Mouse (Mus musculus): Measurements from ENCODE around the gene Gm1604a. TPM values are rescaled to one million over a fixed set of nuclear protein-coding genes. Genes with fewer than 3 reads are reported as not detected.
"Not testable (repeated sequence)": the region's sequence is repeated elsewhere in the genome, so short reads cannot be mapped to it uniquely, and the experiment has no call there.

Gene Gm1604a
- polyA plus RNA-seq, 1 experiment from 2014 or later = not detected

DNA sequence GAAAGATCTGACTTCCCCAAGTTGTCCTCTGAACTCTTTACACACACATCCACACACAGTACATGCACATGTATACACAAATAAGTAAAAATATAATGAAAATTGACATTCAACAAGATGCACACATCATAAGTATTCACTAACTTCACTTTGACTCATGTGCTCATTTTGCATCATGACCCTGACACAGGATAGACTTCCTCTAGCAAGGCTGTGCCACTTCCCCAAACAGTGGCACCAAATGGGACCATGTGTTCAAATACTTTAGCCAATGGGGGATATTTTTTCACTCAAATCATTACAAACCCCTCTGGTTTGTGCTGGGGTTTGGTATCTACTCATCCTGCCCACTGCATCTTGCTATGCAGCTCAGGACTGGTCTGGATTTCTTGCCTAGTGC, 16.5 kb upstream of the Gm1604a start:
- H3K36me3 ChIP-seq; H3K4me1 ChIP-seq (replicated peaks); H3K9me3 ChIP-seq (replicated peaks); H3K27ac ChIP-seq (ENCODE audit: poor library complexity, severe bottlenecking); ATAC-seq (ENCODE audit: insufficient number of reproducible peaks, low FRiP score); H3K9ac ChIP-seq; H3K27me3 ChIP-seq (replicated peaks); H3K4me3 ChIP-seq; H3K4me2 ChIP-seq: not testable (repeated sequence)

- ATAC-seq (ENCODE audit: insufficient number of reproducible peaks, low FRiP score); H3K4me3 ChIP-seq; H3K27ac ChIP-seq (ENCODE audit: poor library complexity, severe bottlenecking); H3K27me3 ChIP-seq (replicated peaks); H3K4me2 ChIP-seq; H3K36me3 ChIP-seq; H3K9me3 ChIP-seq (replicated peaks); H3K9ac ChIP-seq; H3K4me1 ChIP-seq (replicated peaks): not testable (repeated sequence)
- WGBS = no CpG with 5 or more reads among the region's 7 CpGs
Measured at GRCm38 (mm10) chr17:7009440-7009839, 15.9 kb upstream of the Gm1604a start.

- not testable (repeated sequence) for H3K4me3 ChIP-seq; H3K4me2 ChIP-seq; H3K4me1 ChIP-seq (replicated peaks); ATAC-seq (ENCODE audit: insufficient number of reproducible peaks, low FRiP score); H3K36me3 ChIP-seq; H3K27me3 ChIP-seq (replicated peaks); H3K9me3 ChIP-seq (replicated peaks); H3K27ac ChIP-seq (ENCODE audit: poor library complexity, severe bottlenecking); H3K9ac ChIP-seq
- 79% methylated on average over 7 of the region's 9 CpGs for WGBS
Measured at GRCm38 (mm10) chr17:7009901-7010300, 15.5 kb upstream of the Gm1604a start.

- H3K4me3 ChIP-seq; ATAC-seq (ENCODE audit: insufficient number of reproducible peaks, low FRiP score): not testable (repeated sequence)
- WGBS = no CpG with 5 or more reads among the region's 1 CpGs
Measured at GRCm38 (mm10) chr17:7014190-7014589, 11.2 kb upstream of the Gm1604a start.

DNA sequence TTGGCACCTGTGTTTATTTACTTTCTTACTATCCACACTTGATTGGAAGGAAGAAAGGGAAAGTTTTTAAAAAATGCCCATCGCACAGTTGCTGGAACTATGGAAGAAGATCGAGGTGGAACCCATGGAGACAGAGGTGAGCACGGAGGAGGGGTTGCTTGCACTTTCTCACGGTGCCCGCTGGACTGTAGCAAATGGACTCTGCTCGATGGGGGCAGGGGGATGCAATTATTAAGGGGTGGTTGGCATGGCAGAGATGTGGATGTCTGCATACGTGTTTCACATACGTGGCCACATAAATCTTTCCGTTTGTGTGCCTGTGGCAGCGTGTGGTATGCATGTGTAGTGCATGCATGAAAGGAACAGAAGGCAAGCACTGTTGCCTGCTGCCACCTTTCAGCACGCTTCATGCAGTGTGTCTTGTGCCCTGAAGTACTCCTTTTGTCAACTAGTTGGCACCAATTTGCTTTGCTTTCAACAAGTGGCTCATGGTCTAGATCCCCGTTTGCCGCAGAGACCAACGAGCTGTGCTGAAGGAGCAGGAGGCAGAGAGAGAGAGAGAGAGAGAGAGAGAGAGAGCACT, 487 bp downstream of the Gm1604a start:
- H3K27me3 ChIP-seq (replicated peaks); H3K9ac ChIP-seq; H3K9me3 ChIP-seq (replicated peaks); H3K27ac ChIP-seq (ENCODE audit: poor library complexity, severe bottlenecking); ATAC-seq (ENCODE audit: insufficient number of reproducible peaks, low FRiP score); H3K36me3 ChIP-seq; H3K4me1 ChIP-seq (replicated peaks); H3K4me3 ChIP-seq; H3K4me2 ChIP-seq: not testable (repeated sequence)
- 42% methylated on average over 3 of the region's 14 CpGs for WGBS

More at GRCm38 (mm10) chr17:7014190-7014589, 11.2 kb upstream of the Gm1604a start:
- not testable (repeated sequence) for H3K4me1 ChIP-seq (replicated peaks); H3K27me3 ChIP-seq (replicated peaks); H3K36me3 ChIP-seq; H3K9me3 ChIP-seq (replicated peaks); H3K27ac ChIP-seq (ENCODE audit: poor library complexity, severe bottlenecking); H3K4me2 ChIP-seq; H3K9ac ChIP-seq

DNA sequence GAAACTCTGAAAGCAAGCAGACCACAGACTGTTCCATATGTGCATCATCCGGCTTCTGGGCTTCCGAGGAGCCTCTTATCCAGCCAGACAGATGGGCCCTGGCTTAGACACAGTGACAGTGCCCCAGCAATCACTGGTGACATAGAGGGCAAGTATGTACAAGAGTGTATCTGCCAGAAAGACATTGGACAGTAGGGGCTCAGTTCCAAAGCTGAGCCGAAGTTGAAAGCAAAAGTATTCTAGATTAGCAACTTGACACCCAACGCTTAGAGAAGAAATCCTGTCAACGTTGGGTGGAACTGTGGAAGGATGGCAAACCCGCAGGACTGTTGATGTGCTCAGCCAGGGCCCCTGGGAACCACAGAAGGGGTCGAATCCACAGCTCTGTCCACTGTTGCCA, 4.8 kb downstream of the Gm1604a start:
- not testable (repeated sequence) for H3K4me1 ChIP-seq (replicated peaks); H3K9me3 ChIP-seq (replicated peaks); H3K27me3 ChIP-seq (replicated peaks); H3K9ac ChIP-seq; H3K27ac ChIP-seq (ENCODE audit: poor library complexity, severe bottlenecking); H3K4me3 ChIP-seq; ATAC-seq (ENCODE audit: insufficient number of reproducible peaks, low FRiP score); H3K4me2 ChIP-seq; H3K36me3 ChIP-seq
- 46% methylated on average over 5 of the region's 7 CpGs for WGBS

DNA sequence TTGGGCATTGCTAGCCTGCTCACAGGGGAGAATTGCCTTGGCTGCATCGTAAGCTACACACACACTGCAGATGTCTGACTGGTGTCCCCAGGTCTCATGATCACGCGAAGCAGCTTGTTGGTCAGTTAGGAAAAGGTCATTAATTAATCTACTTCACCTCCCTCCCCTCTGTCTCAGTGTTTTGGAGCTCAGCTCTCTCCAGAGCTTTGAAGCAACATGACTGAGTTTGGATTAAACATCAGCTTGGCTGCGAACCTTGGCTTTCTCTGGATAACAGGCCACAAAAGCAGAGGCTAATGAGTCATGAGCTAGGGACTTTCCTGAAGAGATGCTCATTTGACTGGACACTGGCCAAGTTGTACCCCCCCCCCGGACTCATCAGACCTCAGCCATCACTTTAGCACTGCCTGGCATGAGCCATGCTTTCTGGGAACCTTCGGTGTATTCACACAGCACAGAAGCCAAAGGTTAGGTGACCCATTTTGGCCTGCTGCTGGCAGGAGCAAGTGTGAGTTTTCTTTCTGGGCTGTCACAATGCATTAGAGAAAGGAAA, 5.3 kb downstream of the Gm1604a start:
- not testable (repeated sequence) for H3K4me2 ChIP-seq; ATAC-seq (ENCODE audit: insufficient number of reproducible peaks, low FRiP score); H3K27ac ChIP-seq (ENCODE audit: poor library complexity, severe bottlenecking); H3K27me3 ChIP-seq (replicated peaks); H3K9me3 ChIP-seq (replicated peaks); H3K4me3 ChIP-seq; H3K9ac ChIP-seq; H3K4me1 ChIP-seq (replicated peaks); H3K36me3 ChIP-seq
- 70% methylated on average over 3 of the region's 6 CpGs for WGBS

- not testable (repeated sequence) for H3K4me3 ChIP-seq; H3K27ac ChIP-seq (ENCODE audit: poor library complexity, severe bottlenecking); H3K4me1 ChIP-seq (replicated peaks); ATAC-seq (ENCODE audit: insufficient number of reproducible peaks, low FRiP score); H3K9ac ChIP-seq; H3K36me3 ChIP-seq; H3K9me3 ChIP-seq (replicated peaks); H3K4me2 ChIP-seq; H3K27me3 ChIP-seq (replicated peaks)
- WGBS = 62% methylated on average over 3 of the region's 17 CpGs
Measured at GRCm38 (mm10) chr17:7033192-7034166, 8.1 kb downstream of the Gm1604a start.

DNA sequence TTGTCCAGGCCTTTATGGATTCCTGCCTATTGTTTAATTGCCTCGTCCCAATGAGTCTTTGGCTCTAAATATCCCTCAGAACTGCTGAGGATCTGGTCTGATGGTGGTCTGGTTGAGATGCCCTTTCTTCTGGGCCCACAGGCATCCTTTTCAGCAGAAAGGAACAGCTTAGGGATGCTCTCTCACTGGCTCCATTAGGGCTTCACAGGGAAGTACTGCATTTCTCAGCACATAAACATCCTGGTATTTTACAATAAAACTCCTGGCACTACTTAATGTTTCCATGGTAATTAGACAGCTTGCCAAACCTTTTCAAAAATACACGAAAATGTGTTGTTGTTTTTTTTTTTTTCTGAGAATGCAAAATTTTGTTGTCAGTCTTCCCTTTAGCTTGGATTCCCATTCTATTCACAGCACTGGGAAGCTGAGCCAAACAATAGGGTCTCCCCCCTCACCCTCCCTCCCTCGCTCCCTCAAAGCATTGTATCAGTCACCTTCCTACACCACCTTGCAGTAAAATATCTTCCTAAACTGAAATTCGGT, 43.7 kb downstream of the Gm1604a start:
- ATAC-seq (ENCODE audit: insufficient number of reproducible peaks, low FRiP score); H3K4me1 ChIP-seq (replicated peaks); H3K27me3 ChIP-seq (replicated peaks); H3K27ac ChIP-seq (ENCODE audit: poor library complexity, severe bottlenecking); H3K36me3 ChIP-seq; H3K4me3 ChIP-seq; H3K9ac ChIP-seq; H3K9me3 ChIP-seq (replicated peaks); H3K4me2 ChIP-seq: not testable (repeated sequence)
- 78% methylated on average over 2 of the region's 4 CpGs for WGBS

DNA sequence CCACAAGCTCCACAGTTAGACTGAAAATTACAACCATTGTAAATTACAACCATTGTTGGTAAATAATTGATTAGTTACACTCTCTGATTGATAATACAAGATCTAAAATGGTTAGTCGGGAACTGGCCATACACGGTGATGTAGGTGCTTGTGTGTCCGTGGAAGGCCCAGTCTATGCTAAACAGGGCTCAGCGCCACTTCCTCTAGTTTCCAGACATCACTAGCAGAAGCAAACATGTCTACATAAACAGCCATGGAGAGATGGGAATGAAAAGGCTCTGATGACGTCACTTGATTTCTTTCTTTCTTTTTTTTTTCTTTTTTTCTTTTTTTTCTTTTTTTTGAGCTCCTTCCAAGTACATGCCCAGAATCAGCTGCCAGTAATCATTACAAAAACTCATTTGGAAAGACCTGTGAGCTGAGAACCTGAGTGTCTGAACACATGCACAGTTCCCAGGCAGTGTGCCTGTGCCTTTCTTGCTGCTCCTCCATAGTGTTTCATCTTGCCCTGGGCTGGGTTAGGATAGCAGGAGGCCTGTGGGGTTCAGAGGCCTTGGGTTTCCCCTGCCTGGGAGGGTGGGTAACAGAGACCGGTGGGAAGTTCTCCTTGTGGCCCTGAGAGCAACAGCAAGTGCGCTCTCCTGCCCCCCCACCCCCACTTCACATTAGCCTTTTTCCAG, 44.3 kb downstream of the Gm1604a start:
- H3K4me2 ChIP-seq; H3K27me3 ChIP-seq (replicated peaks); H3K9me3 ChIP-seq (replicated peaks); H3K9ac ChIP-seq; H3K4me1 ChIP-seq (replicated peaks); H3K36me3 ChIP-seq; H3K4me3 ChIP-seq; ATAC-seq (ENCODE audit: insufficient number of reproducible peaks, low FRiP score); H3K27ac ChIP-seq (ENCODE audit: poor library complexity, severe bottlenecking): not testable (repeated sequence)
- WGBS = 76% methylated on average over 7 of the region's 7 CpGs

DNA sequence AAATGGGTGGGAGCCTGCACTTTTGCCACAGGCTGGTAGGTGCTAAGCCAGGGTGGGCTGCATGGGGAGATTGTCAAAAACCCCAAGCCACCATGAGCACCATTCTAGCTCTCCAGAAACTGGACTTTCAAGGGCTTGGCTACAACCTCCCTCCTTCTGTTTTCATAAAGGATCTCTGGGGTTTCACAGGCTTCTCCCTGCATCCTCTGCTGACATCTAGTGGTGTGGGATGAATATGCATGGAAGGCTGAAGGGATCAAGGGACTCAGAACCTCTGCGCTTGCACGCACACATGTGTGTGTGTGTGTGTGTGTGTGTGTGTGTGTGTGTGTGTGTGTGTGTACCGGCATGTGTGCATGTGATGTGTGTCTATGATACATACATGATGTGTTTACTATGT, 49.1 kb downstream of the Gm1604a start:
- ATAC-seq (ENCODE audit: insufficient number of reproducible peaks, low FRiP score); H3K27me3 ChIP-seq (replicated peaks); H3K9ac ChIP-seq; H3K4me1 ChIP-seq (replicated peaks); H3K36me3 ChIP-seq; H3K9me3 ChIP-seq (replicated peaks); H3K4me2 ChIP-seq; H3K4me3 ChIP-seq; H3K27ac ChIP-seq (ENCODE audit: poor library complexity, severe bottlenecking): not testable (repeated sequence)
- 26% methylated on average over 3 of the region's 3 CpGs for WGBS
